Mouse (Mus musculus): Measurements from ENCODE around the gene Chrne. TPM values are rescaled to one million over a fixed set of nuclear protein-coding genes. Genes with fewer than 3 reads are reported as not detected.

The Chrne gene
- polyA plus RNA-seq, 1 experiment from 2014 or later, result not detected

DNA sequence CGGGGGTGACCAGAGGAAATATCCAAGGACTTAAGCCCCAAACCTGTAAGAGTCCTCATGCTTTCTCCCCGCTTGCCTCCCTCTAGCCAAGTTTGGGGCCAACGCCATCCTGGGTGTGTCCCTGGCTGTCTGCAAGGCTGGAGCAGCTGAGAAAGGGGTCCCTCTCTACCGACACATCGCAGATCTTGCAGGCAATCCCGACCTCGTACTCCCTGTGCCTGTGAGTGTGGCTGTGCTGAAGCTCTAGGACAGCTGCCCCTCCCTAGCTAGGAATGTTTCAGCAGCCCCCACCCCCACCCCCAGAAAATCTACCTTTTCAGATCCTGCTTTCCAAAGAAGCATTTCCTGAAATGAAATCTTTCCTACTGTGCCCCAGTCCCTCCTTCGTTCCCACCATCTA, 39.9 kb upstream of the Chrne start:
- 62% methylated on average over 8 of the region's 8 CpGs for WGBS
- Histone ChIP-seq H3K9me3 (ENCODE audit: control insufficient read depth, low read depth, low read length) (no peaks in the 10 kb centered on the region), H3K4me3 (ENCODE audit: low read depth, low read length) (no peak overlapping the region), H3K36me3 (ENCODE audit: control insufficient read depth, insufficient read depth, low read length) (peaks cover 19% of the 10 kb centered on the region), H3K27ac (ENCODE audit: low read length) (no peak overlapping the region), H3K4me2 (replicated peaks; ENCODE audit: low read depth, low read length) (no peak overlapping the region), H3K4me1 (ENCODE audit: control insufficient read depth, insufficient read depth, low read length) (peaks cover 14% of the 10 kb centered on the region), H3K27me3 (ENCODE audit: control insufficient read depth, insufficient read depth, low read length) (no peaks in the 10 kb centered on the region), H3K9ac (replicated peaks; ENCODE audit: low read depth, low read length) (no peak overlapping the region)
- ATAC-seq (ENCODE audit: insufficient number of reproducible peaks, insufficient read depth, low FRiP score, low read depth), result no peak

DNA sequence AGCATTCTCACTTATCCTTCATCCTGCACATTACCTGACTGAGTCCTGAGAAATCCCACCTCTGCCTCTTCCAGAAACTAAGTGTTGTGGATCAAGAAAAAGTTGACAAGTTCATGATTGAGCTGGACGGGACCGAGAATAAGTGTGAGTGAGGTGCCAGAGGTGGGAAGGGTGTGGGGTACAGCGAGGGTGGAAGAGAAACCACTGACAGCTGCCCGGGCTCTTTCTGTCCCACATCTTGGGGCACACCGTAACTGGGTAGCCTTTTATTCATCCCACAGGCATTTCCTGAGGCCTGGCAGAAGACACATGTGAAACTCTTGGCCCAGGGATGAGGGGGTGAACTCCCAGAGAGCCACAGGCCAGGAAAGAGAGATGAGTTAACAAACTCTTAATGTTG, 39.5 kb upstream of the Chrne start:
- no peak overlapping the region for H3K4me2 ChIP-seq (replicated peaks; ENCODE audit: low read depth, low read length)
- no peak overlapping the region for H3K27ac ChIP-seq (ENCODE audit: low read length)
- peaks cover 14% of the 10 kb centered on the region for H3K4me1 ChIP-seq (ENCODE audit: control insufficient read depth, insufficient read depth, low read length)
- H3K36me3 ChIP-seq (ENCODE audit: control insufficient read depth, insufficient read depth, low read length), result peaks cover 15% of the 10 kb centered on the region
- no peak for ATAC-seq (ENCODE audit: insufficient number of reproducible peaks, insufficient read depth, low FRiP score, low read depth)
- no peak overlapping the region for H3K4me3 ChIP-seq (ENCODE audit: low read depth, low read length)
- no peaks in the 10 kb centered on the region for H3K9me3 ChIP-seq (ENCODE audit: control insufficient read depth, low read depth, low read length)
- H3K9ac ChIP-seq (replicated peaks; ENCODE audit: low read depth, low read length), result no peak overlapping the region
- H3K27me3 ChIP-seq (ENCODE audit: control insufficient read depth, insufficient read depth, low read length), result no peaks in the 10 kb centered on the region
- 77% methylated on average over 5 of the region's 5 CpGs for WGBS

DNA sequence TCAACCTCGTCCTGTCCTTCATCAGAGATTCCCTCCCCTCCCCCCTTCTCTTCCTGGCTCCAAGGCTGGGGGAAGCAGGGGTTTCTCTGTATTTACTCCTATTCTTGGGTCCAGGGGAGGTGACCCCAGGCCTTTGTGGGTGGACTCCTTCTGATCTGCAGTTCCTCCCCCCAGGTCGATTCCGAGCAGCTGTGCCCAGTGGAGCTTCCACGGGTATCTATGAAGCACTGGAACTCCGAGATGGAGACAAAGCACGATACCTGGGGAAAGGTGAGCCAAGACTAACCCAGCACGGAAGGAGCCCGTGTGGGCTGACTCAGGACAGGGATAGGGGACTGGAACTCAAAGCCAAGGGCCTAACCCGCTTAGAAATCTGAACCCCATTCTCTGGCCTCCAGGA, 39.0 kb upstream of the Chrne start:
- Histone ChIP-seq H3K9ac (replicated peaks; ENCODE audit: low read depth, low read length) (no peak overlapping the region), H3K4me3 (ENCODE audit: low read depth, low read length) (no peak overlapping the region), H3K27ac (ENCODE audit: low read length) (no peak overlapping the region), H3K36me3 (ENCODE audit: control insufficient read depth, insufficient read depth, low read length) (peaks cover 11% of the 10 kb centered on the region), H3K4me2 (replicated peaks; ENCODE audit: low read depth, low read length) (no peak overlapping the region), H3K9me3 (ENCODE audit: control insufficient read depth, low read depth, low read length) (no peaks in the 10 kb centered on the region), H3K27me3 (ENCODE audit: control insufficient read depth, insufficient read depth, low read length) (no peaks in the 10 kb centered on the region), H3K4me1 (ENCODE audit: control insufficient read depth, insufficient read depth, low read length) (peaks cover 14% of the 10 kb centered on the region)
- ATAC-seq (ENCODE audit: insufficient number of reproducible peaks, insufficient read depth, low FRiP score, low read depth), result no peak
- 48% methylated on average over 9 of the region's 9 CpGs for WGBS

DNA sequence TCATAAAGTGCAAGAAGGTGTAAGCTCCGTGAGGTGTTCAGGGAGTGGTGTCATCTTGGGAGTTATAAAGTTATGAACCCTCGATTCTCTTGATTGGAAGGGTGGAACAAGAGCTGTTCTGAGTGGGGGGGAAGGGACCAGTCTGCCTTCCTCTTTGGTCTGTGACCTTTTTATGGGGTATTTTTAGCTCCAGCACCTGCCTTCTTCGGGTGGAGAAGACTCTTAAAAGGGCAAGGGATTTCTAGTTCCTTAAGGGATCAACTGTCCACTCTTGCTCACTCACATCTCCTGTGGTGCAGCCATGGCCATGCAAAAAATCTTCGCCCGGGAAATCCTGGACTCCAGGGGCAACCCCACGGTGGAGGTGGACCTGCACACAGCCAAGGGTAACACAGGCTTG, 38.6 kb upstream of the Chrne start:
- Histone ChIP-seq H3K4me1 (ENCODE audit: control insufficient read depth, insufficient read depth, low read length) (peaks cover 18% of the 10 kb centered on the region), H3K27ac (ENCODE audit: low read length) (no peak overlapping the region; the same call in 1 of the 2 replicates), H3K9me3 (ENCODE audit: control insufficient read depth, low read depth, low read length) (no peaks in the 10 kb centered on the region), H3K4me3 (ENCODE audit: low read depth, low read length) (no peak overlapping the region), H3K27me3 (ENCODE audit: control insufficient read depth, insufficient read depth, low read length) (no peaks in the 10 kb centered on the region), H3K4me2 (replicated peaks; ENCODE audit: low read depth, low read length) (no peak overlapping the region), H3K9ac (replicated peaks; ENCODE audit: low read depth, low read length) (no peak overlapping the region), H3K36me3 (ENCODE audit: control insufficient read depth, insufficient read depth, low read length) (peaks cover 7% of the 10 kb centered on the region)
- ATAC-seq (ENCODE audit: insufficient number of reproducible peaks, insufficient read depth, low FRiP score, low read depth), result no peak
- 42% methylated on average over 6 of the region's 6 CpGs for WGBS

DNA sequence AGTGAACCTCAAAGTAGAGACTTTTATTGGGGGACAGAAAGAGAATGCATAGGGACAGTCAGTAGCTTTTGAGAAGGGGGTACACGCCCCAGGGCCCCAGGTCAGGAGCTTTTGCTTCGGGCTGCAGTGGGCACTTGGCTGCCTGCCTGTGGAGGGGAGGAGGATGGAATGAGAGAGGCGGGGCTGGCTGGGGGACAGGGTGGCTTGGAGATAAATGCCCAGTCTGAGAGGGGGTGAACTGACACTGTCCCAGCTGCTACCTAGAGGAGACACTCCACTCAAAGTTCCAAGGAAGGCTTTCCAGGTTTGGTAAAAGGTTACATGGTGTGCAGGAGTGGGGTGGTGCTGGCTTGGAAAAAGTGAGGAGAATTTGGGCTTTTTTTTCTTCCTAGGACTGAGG, 37.9 kb upstream of the Chrne start, which contains the start of gene Eno3:
Gene Eno3 (plus strand): TSS at position 239 of the 400 bp plus-strand sequence.
- 9% methylated on average over 3 of the region's 3 CpGs for WGBS
- H3K9ac ChIP-seq (replicated peaks; ENCODE audit: low read depth, low read length), result peak within 1 kb of the TSS; percentile 98
- H3K4me2 ChIP-seq (replicated peaks; ENCODE audit: low read depth, low read length), result peak within 1 kb of the TSS; percentile 85
- peak within 1 kb of the TSS; percentile 99 for H3K27ac ChIP-seq (ENCODE audit: low read length)
- H3K9me3 ChIP-seq (ENCODE audit: control insufficient read depth, low read depth, low read length), result no peaks in the 10 kb centered on the region
- H3K36me3 ChIP-seq (ENCODE audit: control insufficient read depth, insufficient read depth, low read length), result peaks cover 7% of the 10 kb centered on the region; the same call in 1 of the 2 replicates
- no peaks in the 10 kb centered on the region for H3K27me3 ChIP-seq (ENCODE audit: control insufficient read depth, insufficient read depth, low read length)
- peaks cover 24% of the 10 kb centered on the region for H3K4me1 ChIP-seq (ENCODE audit: control insufficient read depth, insufficient read depth, low read length)
- peak within 1 kb of the TSS; percentile 100 for H3K4me3 ChIP-seq (ENCODE audit: low read depth, low read length)
- no peak for ATAC-seq (ENCODE audit: insufficient number of reproducible peaks, insufficient read depth, low FRiP score, low read depth)

DNA sequence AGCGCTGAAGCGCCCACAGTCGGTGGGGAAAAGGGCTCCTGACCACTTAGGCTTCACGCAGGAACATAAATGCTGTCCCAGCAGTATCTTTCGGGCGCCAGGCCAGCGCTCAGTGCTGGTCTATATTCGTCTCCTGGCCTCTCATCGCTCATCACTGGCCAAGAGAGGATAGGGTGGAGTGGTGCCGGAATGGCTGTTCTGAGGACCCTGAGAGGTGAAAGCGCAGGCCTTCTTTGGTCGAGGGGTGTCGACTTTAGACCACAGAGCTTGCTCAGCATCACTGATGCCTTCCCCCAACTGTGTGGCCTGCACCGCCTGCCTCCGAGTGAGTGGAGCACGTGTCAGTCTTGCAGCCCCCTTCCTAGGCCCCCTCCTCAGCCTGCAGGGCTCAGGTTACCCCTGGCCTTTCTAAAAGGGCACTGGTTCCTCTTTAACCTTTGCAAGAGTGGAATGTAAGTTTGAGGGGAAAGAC, 37.5 kb upstream of the Chrne start:
- Histone ChIP-seq H3K27ac (ENCODE audit: low read length) (peak overlapping the region; percentile 99), H3K9me3 (ENCODE audit: control insufficient read depth, low read depth, low read length) (no peaks in the 10 kb centered on the region), H3K4me1 (ENCODE audit: control insufficient read depth, insufficient read depth, low read length) (peaks cover 28% of the 10 kb centered on the region), H3K27me3 (ENCODE audit: control insufficient read depth, insufficient read depth, low read length) (no peaks in the 10 kb centered on the region), H3K36me3 (ENCODE audit: control insufficient read depth, insufficient read depth, low read length) (peaks cover 10% of the 10 kb centered on the region; the same call in 1 of the 2 replicates), H3K4me2 (replicated peaks; ENCODE audit: low read depth, low read length) (peak overlapping the region; percentile 85), H3K4me3 (ENCODE audit: low read depth, low read length) (peak overlapping the region; percentile 100), H3K9ac (replicated peaks; ENCODE audit: low read depth, low read length) (peak overlapping the region; percentile 98)
- WGBS, result 7% methylated on average over 16 of the region's 16 CpGs
- no peak for ATAC-seq (ENCODE audit: insufficient number of reproducible peaks, insufficient read depth, low FRiP score, low read depth)

DNA sequence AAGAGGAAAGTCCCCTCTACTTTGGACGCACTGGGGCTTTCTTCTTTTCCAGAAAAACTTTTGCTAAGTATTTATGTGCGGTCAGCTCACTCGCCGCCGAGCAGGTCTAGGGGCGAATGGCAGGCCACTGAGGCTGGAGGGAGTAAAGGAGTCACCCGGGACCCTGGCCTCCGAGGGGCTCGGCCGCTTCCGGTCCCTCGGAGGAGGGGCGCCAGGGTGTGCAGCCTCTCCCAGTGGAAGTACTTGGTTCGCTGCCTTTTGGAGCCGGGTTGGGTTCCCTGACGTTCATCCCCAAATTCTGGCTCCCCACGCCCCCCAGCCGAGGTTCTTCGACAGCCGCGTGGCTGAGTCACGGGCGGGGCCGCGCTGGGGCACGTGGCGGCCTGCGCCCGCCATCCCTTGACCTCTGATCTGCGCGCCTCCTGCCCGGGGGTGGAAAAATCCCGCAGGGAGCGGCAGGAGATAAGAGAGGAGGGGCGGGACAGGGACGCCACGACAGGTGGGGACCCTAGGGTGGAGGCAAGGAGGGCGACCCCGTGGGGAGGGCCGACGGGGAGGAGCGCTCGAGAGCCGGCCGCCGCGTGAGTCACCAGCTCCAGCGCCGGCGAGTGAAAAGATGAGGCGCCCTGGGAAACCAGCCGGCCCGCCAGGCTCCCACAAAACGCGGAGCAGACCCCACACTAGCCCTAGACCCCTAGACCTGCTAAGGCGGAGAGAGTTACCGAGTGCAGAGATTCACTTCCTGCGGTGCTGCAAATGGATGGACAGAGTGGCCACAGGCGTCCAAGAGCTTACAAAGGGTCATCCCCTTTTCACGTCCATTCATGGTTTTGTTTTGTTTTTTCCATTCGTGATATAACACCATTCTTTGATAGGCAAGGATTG, 36.8 kb upstream of the Chrne start:
- Histone ChIP-seq H3K27ac (ENCODE audit: low read length) (peak overlapping the region; percentile 99), H3K4me3 (ENCODE audit: low read depth, low read length) (peak overlapping the region; percentile 100), H3K9me3 (ENCODE audit: control insufficient read depth, low read depth, low read length) (no peaks in the 10 kb centered on the region), H3K27me3 (ENCODE audit: control insufficient read depth, insufficient read depth, low read length) (no peaks in the 10 kb centered on the region), H3K9ac (replicated peaks; ENCODE audit: low read depth, low read length) (peak overlapping the region; percentile 98), H3K4me1 (ENCODE audit: control insufficient read depth, insufficient read depth, low read length) (peaks cover 33% of the 10 kb centered on the region), H3K4me2 (replicated peaks; ENCODE audit: low read depth, low read length) (peak overlapping the region; percentile 85), H3K36me3 (ENCODE audit: control insufficient read depth, insufficient read depth, low read length) (peaks cover 17% of the 10 kb centered on the region)
- WGBS, result under 1% methylated on average over 61 of the region's 61 CpGs
- ATAC-seq (ENCODE audit: insufficient number of reproducible peaks, insufficient read depth, low FRiP score, low read depth), result peak; percentile 38; the same call in 1 of the 2 replicates

DNA sequence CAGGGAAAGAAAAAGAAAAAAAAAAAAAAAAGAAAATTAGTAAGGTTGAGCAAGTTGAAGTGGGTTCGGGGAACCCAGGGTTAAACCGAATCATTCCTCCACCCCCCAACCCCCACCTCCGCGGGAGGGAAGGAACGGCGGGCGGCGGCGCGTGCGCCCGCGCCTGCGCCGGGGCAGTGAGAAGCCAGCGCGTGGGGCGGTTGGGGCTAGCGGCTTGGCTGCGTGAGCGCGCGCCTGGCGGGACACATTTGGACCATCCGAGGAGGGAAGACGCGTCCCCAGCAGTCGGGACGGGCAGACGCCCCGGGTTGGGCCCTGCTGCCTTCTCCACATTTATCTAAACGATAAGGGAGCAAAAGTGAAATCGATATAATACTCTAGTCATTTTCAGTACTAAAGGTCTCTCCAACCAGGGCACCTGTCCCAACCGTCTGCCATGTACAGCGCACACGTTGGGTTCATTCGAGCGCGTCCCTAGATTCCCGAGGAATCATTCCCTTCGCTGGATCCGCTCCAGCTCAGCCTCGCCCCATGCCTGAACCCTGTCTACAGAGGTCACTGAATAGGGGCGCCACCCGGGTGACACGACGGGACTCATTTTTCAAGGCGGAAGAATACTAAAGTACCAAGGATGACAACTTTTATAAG, 36.0 kb upstream of the Chrne start:
- peak overlapping the region; percentile 85 for H3K4me2 ChIP-seq (replicated peaks; ENCODE audit: low read depth, low read length)
- peak overlapping the region; percentile 100 for H3K4me3 ChIP-seq (ENCODE audit: low read depth, low read length)
- ATAC-seq (ENCODE audit: insufficient number of reproducible peaks, insufficient read depth, low FRiP score, low read depth), result peak; percentile 29
- WGBS, result under 1% methylated on average over 48 of the region's 48 CpGs
- no peaks in the 10 kb centered on the region for H3K9me3 ChIP-seq (ENCODE audit: control insufficient read depth, low read depth, low read length)
- H3K36me3 ChIP-seq (ENCODE audit: control insufficient read depth, insufficient read depth, low read length), result peaks cover 24% of the 10 kb centered on the region
- H3K4me1 ChIP-seq (ENCODE audit: control insufficient read depth, insufficient read depth, low read length), result peaks cover 35% of the 10 kb centered on the region
- peak overlapping the region; percentile 98 for H3K9ac ChIP-seq (replicated peaks; ENCODE audit: low read depth, low read length)
- H3K27me3 ChIP-seq (ENCODE audit: control insufficient read depth, insufficient read depth, low read length), result no peaks in the 10 kb centered on the region
- H3K27ac ChIP-seq (ENCODE audit: low read length), result peak overlapping the region; percentile 99

Measured in stomach, embryonic 14.5 days (tissue).